Mouse (Mus musculus) R1 (cell line): ENCODE data around the gene Rpl9-ps1.

Experiments
- DNase-seq: peaks from one replicate; pipeline ENCODE4 v3.0.0-alpha.2; 2018; ENCODE audit warnings: low read depth, low spot score

The Rpl9-ps1 gene

GRCm38 (mm10) chr11:83623586-83623985 lies 21.8 kb downstream of the Rpl9-ps1 start:
- no peak for DNase-seq

GRCm38 (mm10) chr11:83619037-83619436 lies 26.4 kb downstream of the Rpl9-ps1 start:
- DNase-seq, result no peak

GRCm38 (mm10) chr11:83618238-83618637 lies 27.2 kb downstream of the Rpl9-ps1 start:
- no peak for DNase-seq

- no peak for DNase-seq
These were observed 28.8 kb downstream of the Rpl9-ps1 start for GRCm38 (mm10) chr11:83616586-83616985.

- no peak for DNase-seq
These were observed 34.5 kb downstream of the Rpl9-ps1 start for GRCm38 (mm10) chr11:83610900-83611299.

GRCm38 (mm10) chr11:83606396-83606795 lies 39.0 kb downstream of the Rpl9-ps1 start:
- no peak for DNase-seq

GRCm38 (mm10) chr11:83605535-83605934 lies 39.9 kb downstream of the Rpl9-ps1 start:
- no peak for DNase-seq

- no peak for DNase-seq
These were observed 40.7 kb downstream of the Rpl9-ps1 start for GRCm38 (mm10) chr11:83604698-83605097.

- DNase-seq, result no peak
These were observed 42.0 kb downstream of the Rpl9-ps1 start for GRCm38 (mm10) chr11:83603399-83603798.

- DNase-seq, result no peak
These were observed 44.8 kb downstream of the Rpl9-ps1 start for GRCm38 (mm10) chr11:83600576-83600975.

- no peak for DNase-seq
These were observed 46.4 kb downstream of the Rpl9-ps1 start for GRCm38 (mm10) chr11:83598991-83599390.

- no peak for DNase-seq
These were observed 47.1 kb downstream of the Rpl9-ps1 start for GRCm38 (mm10) chr11:83598207-83598837.

GRCm38 (mm10) chr11:83597796-83598195 lies 47.6 kb downstream of the Rpl9-ps1 start:
- DNase-seq, result no peak

GRCm38 (mm10) chr11:83595669-83596455 lies 49.6 kb downstream of the Rpl9-ps1 start:
- no peak for DNase-seq
